Mouse (Mus musculus) effector memory CD4-positive, alpha-beta T cell, adult 5 months (primary cell): ENCODE results near the gene Gm17571. TPM values are rescaled to one million over a fixed set of nuclear protein-coding genes. Genes with fewer than 3 reads are reported as not detected.

Experiments used
- polyA plus RNA-seq: library from polyadenylated mRNA; unstranded; fragments of 100-300 nt; shearing (Covaris generic); gene quantifications from one replicate; pipeline ENCODE4 v1.2.1, GENCODE M21; 2017

The Gm17571 gene
- not detected for polyA plus RNA-seq

DNA sequence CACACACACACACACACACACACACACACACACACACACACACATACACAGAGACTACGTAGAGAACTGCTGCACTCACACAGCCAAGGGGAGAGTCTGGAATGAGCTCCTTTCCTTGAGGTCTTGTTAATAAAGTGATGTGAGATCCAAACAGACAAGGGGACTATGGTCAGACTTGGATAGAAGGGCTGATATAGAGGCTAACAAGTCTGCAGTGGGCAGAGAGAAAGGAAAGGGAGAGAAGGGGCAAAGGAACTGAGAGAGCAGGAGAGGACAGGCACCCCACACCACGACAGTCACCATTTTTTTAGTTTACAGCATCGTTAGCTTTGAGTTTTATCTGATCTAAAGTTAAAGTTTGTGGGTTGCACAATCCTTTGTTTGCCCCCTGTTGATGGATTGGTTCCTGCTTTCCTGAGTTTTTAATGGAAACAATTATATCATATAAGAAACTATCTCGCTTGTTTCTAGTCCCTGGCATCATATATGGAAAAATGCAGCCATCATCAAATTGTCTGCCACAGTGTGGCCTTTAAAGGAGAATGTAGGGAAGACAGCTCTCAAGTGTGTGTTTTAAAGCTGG is at the start of gene Gm17571:
Gene Gm17571, minus strand, starts transcription at position 51 of the 583 bp plus-strand sequence.

Other genes starting within 250 kb of the Gm17571 start
- 2.2 TPM for gene Jrkl, start 200.9 kb downstream of the Gm17571 start, polyA plus RNA-seq
- gene Ccdc82, start 199.8 kb downstream of the Gm17571 start, polyA plus RNA-seq, result 33.5 TPM
- gene Maml2, start 148.8 kb downstream of the Gm17571 start, polyA plus RNA-seq, result 21.9 TPM